Mouse (Mus musculus) gastrocnemius, adult 18-20 months (tissue): ENCODE data around the gene Lmo7. TPM values are rescaled to one million over a fixed set of nuclear protein-coding genes. Genes with fewer than 3 reads are reported as not detected.

Experiments used
- DNase-seq: peaks from one replicate; pipeline ENCODE4 v3.0.0; 2021; ENCODE audit warnings: low spot score
- long read RNA-seq, 2 experiments: library from polyadenylated mRNA; stranded (forward); transcript quantifications; one replicate each; pipeline ENCODE4 v2.0.0; 2021
- total RNA-seq, 2 experiments: library from RNA; stranded (reverse); gene quantifications; 2 replicates each; pipeline ENCODE4 v1.2.3; 2021

Lmo7 gene
- 10 to 100 TPM; 60.0 to 72.5 TPM for total RNA-seq
- long read RNA-seq, experiment 1, partial matches to known transcripts, result 6 of 18 reads
- long read RNA-seq, experiment 1, other reads (novel, unspliced or antisense), result 12 of 18 reads
- long read RNA-seq, experiment 2, partial matches to known transcripts, result 12 of 30 reads
- long read RNA-seq, experiment 2, other reads (novel, unspliced or antisense), result 18 of 30 reads

DNA sequence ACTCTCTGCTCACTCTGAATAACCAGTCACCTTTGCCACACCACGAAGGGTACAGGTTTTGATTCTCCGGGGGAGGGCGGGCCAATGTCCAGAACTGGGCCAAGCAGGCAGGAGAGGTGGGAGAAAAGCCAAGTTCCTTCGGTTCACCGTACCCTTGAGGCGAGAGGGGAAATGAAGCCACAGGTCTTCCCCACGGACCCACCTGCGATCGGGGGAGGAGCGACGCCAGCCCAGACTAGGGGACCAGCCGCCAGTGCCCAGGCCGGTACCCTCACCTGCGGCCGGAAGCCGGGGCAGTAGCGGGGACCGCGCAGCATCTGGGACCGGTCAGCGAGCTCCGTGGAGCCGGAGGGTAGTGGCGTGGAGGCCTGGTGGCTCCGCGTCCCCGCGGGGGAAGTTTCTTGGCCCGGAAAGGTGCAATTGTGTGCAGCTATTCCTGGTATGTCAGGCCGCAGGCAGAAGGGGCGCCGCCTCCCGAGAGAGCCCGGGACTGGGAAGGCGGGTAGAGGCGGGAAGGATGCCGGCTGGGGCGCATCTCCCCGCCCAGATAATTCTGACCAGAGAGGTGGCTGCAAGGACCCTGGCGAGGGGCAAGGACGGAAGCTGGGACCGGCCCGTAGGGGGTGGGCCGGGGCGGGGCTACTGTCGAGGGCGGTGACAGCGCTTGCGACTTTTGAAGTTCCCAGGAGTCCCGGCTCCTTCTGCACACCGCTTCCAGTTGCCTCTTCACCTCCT, at the start of gene Lmo7, which contains the start of gene Gm9922:
TSS of gene Lmo7 (plus strand) at position 721 of the 735 bp plus-strand sequence.
TSS of gene Gm9922 (minus strand) at position 578 of the 735 bp plus-strand sequence.
- peak; percentile 51 for DNase-seq

DNA sequence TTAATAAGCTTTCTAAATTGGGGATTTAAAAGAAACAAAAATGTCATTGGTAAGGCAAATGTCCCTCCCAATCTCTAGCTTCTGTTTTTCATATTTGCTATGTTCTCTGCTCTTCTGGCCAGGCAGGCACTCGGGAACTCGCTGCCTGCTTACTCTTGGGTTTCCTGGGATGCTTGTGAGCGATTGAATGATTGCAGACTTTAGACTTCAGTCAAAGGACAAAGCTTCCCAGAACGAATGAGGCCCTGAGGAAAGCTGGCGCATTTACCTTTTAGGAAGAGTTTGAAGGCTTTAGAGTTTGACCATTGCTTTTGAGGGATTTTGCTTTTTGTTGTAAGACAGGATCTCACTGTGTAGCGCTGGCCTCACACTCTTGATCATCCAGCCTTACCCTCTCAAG, 42.1 kb upstream of the Lmo7 start:
- no peak for DNase-seq

DNA sequence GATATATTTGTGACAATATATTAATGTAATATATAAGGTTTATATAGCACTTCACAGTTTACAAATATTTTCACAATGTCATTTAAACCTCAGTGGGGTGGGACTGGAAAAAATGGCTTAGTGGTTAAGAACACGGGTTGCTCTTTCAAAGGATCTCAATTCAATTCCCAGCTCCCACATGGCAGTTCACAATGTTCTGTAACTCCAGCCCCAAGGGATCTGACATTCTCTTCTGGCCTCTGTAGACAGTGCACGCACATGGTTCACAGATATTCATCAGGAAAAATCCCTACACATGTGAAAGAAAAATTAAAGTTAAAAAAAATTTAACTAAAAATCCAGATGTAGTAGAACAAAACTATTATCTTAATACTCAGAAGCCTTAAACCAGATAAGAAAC, 41.4 kb upstream of the Lmo7 start:
- peak; percentile 27 for DNase-seq

DNA sequence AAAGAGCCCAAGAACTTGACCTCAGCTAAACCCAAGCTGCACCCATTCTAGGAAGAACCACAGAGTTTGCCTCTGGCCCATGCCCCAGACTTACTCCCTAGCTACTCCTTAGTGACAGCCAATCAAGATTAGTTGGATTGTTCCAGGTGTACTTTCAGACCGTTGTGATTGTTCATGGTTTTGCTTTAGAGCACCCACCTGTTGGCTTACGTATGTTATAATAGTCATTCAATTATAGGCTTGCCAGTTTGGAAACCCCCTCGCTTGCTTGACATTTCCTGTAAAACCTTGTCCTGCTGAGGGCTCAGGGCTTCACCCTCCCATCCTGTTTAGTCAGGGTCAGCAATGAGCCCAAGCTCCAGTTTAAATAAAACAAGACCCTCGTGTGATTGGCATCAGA, 25.3 kb upstream of the Lmo7 start:
- DNase-seq, result no peak

DNA sequence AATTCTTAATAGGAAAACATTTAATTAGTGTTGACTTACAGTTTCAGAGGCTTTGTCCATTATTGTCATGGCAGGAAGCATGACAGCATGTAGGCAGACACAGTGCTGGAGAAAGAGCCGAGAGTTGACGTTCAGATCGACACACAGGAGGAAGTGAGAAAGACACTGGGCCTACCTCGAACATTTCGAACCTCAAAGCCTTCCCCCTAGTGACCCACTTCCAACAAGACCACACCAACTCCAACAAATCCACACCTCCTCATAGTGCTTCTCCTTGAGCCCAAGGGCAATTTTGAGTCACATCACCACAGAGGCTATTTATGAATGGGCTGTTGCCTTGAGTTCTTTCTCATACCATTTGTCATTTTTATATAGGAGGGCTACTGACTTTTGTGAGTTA, 22.7 kb upstream of the Lmo7 start:
- no peak for DNase-seq

DNA sequence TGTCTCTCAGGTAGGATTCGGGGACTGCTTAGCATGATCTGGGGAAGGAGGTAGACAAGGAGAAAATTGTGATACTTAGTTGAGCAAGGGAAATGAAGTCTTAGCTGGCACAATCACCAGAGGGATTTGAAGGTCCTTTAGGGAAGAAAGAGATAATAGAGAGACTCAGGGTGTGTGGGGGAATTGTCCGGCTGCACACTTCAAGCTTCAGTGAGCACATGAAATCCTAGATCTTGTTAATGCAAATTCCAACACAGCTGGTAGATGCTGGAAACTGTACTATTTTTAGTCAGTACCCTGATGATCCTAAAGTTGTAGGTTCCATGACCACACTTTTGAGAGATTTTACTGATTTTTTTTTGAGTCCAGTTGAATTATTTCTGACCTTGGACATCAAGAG, 15.3 kb upstream of the Lmo7 start:
- no peak for DNase-seq

DNA sequence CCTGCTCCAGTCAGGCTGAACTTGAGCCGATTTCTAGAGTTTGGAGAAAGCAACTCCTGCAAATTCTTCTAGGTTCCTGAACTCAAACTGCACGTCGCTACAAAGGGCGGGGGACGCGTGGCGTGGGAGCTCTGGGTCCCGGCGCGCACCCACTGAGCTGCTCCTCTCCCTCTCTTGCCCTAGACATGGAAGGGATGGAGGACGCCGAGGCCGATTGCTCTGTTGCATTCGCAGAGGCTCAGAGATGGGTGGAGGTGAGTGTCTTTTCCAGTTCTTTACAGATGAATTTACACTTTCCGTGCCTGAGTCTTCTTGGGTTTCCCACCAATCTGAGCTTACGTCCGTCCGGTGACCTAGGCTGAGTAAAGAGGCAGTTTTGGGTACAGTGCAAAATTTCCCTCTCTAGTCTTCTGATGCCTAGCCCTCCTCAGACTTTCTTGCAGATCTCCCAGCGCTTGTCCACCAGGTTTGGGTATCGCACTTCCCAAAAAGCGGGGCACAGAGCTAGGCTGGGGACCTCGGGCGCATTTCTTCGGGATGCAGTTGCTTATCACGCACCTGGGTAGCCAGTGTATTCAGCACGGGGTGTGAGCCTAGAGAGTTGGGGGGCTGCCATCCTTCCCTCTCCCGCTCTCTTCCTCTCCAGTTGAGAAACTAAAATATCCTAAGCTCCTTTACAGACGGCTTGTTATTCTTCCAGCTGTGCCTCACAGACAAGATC, 375 bp downstream of the Lmo7 start:
- no peak for DNase-seq

DNA sequence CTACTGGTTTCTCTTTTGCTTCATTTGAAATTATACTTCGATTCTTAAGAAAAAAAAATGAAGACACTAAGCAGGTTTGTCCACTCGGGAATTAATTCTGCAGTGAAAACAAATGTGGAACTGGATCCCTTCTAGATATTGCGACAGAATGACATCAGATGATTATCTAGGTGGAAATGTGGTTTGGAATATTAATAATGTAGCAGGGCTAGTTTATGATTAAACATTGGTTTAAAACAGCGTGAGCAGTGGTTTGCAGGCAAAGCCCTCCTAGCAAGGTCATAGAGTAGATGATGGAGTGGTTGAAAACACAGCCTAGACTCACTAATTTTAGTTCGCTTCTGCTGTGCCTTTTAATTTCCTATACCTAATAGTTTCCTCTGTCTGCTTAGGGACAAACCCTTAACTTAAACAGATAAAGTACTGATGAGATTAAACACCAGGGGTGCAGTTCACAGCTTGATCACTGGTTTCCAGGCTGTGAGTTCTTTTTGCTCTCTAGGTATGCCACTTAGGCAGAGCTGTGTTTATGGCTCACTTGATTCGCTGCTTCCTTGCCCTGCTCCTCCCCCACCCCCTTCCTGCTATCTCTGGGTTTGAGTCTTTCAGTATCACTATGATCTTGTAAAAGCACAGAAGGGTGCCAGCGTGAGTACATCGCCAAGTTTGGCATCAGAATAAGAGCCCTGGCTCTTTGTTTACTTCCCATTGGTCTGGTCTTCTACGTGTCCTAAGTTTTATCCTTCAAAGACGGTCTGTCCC, 4.0 kb downstream of the Lmo7 start:
- no peak for DNase-seq

DNA sequence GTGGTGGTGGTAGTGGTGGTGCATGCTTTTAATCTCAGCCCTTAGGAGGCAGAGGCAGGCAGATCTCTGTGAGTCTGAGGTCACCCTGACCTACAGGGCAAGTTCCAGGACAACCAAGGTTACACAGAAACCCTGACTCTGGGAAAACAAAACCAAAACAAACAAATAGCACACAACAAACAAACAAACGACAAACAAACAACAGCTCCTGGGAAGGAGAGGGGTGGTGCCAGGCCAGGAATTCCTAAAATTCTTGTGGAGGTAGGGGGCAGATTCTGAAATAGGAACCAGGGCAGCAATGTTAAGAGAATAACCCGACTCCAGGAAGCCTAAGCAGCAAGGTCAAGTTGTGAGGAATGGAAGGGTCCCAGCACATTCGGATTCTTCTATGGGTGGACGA, 7.7 kb downstream of the Lmo7 start:
- no peak for DNase-seq

DNA sequence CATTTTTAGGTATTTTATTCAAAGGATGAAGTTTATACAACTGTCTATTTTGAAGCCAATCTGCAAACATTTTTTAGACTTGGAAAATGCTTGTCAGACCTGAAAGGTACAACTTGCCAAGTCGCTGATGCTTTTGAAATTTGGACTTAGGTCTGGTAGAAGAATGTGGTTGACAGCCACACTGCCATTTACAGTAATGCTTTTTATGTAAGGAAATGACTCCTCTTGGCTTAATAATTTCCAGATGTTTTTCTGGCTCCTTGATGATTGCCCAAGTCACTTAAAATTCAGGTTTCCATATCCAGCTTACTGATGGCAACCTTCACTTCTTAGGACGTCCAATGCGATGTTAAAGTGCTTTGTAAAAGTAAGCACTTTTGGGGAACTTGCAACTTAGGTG, 16.9 kb downstream of the Lmo7 start:
- no peak for DNase-seq

DNA sequence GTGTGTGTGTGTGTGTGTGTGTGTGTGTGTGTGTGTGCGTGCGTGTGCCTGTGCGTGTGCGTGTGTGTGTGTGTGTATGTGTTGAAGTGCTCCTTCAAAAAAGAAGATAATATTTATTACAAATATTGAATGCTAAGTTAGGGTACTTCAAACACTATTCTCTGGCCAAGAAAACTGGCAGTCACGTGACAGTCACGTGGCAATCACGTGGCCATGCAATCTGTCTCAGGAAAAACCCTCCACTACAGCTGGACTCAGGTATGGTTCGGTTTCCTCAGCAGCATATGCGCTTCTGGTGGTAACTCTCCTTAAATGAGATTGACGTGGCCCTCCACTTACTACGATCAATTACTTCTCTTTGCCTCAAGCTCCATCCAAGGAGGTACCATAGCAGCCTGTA, 18.1 kb downstream of the Lmo7 start:
- no peak for DNase-seq

DNA sequence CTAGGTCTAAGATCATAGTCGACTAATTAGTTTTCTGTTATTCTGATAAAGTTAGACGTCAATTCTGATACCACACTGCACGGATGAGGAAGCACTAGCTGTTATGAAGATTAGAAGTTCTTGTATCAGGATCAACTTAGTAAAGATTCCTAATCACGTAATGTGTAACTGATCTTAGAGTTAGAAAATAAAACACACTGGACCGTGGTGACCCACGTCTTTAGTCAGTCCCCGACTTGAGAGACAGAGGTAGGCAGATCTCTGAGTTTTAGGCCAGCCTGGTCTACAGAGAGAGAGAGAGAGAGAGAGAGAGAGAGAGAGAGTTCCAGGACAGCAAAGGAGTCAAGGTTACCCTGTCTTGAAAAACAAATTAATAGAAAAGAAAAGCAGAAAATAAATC, 18.7 kb downstream of the Lmo7 start:
- DNase-seq, result no peak

DNA sequence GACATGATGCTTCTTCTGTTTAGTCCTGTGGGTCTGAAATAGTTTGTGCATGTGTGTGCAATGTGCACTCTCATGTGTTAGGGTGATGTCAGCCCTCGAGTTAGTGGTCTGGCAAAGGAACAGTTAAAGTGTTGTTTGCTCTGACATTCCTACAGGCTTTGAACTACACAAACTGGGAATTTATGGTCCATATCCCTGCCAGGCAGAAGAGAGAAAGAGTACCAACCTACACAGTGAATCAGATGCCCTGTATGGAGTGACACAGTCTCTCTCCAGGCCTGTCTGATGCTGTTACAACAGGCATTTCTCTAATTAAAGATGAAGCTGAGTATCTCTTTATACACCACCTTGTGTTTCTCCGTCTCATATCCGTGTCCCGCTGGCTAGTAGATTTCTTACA, 21.2 kb downstream of the Lmo7 start:
- DNase-seq, result no peak

DNA sequence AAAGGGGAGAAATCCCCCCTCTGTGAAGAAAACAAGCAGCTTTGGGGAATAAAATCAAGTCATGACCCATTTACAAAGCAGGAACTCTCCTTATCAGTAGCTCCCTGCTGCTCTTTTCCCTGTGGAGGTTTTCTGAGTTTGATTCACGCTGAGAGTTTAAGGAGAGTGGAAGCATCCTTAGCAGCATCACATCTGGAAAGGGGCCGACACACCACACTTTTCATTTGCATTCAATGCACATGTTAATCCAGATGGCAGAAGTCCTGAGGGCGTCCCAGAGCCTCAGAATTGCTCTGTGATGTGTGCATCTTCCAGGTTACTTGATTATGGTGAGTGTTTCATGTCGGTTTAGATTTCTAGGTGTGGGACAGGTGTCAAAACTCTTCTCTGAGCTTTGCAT, 25.7 kb downstream of the Lmo7 start:
- no peak for DNase-seq

DNA sequence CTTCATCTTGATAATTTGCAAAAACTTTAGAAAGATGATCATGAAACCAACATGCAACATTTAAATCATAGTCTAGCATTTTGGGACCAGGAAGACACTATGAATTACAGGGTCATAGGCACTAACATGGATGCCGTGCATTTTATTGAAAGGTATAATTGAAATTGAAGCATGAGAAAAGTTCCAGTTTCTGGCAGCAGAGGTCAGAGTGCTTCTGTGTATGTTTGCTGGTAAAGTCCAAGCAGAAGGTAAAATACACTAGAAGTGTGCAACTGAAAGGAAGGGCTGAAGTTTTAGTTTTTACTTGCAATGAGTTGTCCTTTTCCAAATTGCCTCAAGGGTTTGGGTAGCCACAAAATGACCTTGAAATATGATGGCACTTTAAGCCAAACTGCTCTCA, 32.5 kb downstream of the Lmo7 start:
- no peak for DNase-seq

DNA sequence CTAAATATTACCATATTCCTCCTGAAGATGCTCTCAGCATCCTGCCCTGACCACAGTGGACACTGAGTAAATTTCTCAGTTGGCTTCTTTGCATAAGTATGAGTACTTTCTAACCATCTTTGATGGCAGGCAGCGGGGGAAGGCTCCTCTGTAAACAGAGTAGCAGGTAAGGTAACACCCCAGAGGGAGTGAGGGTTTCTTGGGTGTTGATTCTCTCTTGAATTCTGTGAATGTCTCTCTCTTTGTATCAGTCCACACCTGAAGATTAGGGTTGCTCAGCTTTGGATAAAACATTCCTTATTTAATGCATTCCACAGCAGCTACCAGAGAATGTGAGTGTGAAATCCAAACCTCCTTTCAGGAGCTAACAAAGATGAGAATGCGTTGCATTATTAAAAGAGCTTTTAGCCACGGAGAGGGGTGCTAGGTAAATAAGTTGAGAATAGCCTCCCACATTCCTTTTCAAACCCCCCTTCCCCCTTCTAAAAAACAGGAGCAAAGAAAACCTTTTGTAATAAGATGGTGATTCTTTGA, 34.1 kb downstream of the Lmo7 start:
- no peak for DNase-seq

DNA sequence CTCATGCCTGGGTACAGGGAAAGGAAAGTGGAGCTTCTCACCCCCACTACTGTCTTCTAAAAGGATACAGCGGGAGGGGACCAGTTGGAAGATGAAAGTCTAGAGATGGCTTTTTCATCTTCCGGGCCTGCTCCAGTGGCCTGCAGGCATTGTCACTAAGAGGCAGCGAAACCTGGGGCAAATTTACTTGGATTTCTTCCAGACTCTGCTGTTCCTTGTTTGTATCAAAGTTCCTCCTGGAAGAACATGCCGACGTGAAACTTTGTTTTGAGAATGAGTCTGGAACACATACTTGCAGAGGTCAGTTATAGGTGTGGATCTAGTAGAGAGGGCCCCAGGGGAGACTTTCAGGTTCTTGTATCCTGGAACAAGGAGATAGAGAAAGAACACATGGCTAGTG, 41.6 kb downstream of the Lmo7 start:
- no peak for DNase-seq

DNA sequence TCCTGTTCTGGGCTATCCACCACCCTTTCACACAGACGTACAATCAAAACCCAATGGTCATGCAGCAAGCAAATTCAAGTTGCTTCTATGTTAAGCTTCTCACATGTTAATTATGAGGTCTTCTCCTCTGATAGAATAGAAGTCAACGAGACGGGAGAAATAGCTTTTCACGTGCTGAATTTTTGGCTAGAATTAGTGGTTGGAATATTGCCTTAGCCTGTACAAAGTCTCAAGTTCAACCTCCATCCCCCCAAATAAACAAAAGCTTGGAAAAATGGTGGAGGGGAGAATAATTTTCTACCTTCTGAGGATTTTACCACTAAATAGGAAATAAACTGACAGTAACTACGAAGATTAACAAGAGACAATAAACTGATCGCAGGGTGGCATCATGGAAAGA, 42.0 kb downstream of the Lmo7 start:
- DNase-seq, result no peak

DNA sequence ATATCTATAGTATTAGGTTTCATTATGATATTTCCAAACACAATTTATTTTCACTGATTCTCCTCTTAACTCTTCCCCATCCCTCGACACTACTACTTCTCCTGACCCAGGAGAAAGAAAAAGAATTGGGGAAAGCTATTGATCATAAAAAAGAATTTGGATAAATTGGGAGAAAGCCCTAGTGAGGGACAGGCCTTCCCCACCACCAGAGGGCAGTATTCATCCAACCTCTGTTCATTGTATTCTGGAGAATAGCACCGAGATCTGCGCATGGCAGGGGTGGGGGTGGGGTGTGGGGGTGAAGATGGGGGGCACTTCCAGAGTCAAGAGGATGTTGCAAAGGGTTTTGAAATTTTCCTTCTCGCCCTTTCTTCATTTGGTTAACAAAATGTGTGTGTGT, 44.9 kb downstream of the Lmo7 start:
- peak; percentile 33 for DNase-seq

DNA sequence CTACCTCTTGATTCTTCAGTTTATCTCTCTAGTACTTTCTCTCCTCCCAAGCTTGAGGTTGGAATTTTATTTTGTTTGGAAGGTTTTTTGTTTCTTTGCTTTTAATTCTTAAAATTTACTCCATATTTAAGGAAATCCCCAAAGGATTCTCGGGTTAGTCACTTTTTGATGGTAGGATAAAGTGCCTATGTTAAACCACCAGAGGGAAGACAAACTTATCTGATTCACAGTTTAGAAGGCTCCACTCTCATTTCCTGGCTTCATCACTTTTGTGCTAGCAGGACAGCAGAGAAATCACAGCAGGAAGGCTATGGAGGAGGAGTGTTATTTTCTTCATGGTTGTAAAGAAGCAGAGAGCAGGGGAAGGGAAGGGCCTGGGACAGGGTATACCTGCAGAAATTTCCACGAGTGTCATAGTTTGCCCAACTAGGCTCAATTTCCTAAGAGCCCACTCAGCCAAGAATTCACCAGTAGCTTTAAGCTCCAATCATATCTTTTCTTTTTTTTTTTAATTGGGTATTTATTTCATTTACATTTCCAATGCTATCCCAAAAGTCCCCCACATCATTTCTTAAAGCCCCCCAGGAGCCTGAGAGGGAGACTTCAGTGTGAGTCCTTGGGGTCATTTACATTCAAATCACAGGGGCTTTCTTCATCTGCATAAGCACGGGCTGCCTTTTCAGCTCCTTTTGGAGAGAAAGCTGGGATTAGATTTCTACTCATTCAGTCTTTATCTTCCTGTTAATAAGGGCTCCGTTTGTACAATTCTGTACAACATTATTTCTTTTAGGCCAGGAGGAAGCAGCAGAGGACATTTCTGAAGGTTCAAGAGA, 46.8 kb downstream of the Lmo7 start:
- no peak for DNase-seq

DNA sequence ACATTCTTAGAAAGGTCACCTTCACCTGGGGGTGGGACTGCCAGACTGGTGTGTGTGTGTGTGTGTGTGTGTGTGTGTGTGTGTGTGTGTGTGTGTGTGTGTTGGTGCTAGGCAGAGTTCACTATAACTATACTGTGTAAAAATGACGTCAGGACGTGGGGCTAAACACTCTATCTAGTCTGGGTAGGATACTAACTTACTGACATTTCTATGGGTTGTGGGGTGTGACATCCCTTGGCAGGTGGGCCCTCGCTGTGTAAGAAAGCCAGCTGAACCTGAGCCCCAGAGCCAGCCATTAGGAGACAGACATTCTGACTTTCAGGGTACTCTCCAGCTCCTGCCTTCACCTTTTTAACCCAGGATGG, 47.4 kb downstream of the Lmo7 start:
- no peak for DNase-seq
